Mouse (Mus musculus) c-Kit-positive CD71-positive TER-119-positive erythroid progenitor cells, embryonic 14.5 days (primary cell): ENCODE data around the gene Lcmt1.

ENCODE experiments used
- DNase-seq: peaks from one replicate; pipeline ENCODE4 v3.0.0-alpha.2; 2013; ENCODE audit warnings: low spot score

The Lcmt1 gene

DNA sequence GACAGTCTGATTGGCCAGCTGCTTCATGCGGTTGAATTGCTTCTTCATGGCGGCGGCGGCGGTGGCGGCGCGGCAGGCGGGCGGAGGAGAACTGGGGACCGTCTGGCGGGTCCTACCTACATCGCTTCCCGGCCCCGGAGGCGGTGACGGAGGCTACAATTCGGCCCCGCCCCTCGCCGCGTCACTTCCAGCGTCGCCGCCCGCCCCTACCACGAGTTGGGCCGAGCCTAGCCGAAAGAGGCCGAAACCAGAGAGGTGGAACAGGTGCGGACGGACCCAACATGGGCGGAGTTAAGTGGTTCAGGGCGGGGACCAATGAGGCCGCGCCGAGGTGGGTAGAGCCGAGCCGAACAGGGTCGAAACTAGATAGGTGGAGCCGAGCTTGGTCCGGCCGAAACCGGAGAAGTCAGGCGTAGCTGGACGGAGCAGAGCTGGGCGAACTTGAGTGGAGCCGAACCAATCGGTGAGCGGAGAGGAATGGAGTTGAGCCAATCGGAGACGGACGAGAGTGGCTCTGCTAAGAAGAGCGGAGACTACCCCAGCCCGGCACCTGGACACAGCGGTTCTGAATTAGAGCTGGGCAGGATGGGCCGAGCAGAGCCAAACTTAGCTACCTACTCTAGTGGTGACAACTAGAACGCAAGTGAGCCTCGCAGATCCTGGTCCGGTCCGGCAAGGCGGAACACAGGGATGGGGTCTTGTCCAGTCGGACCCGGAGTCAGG lies at the start of gene Lcmt1, which contains the start of gene Arhgap17:
Gene Lcmt1, plus strand, starts transcription at position 26 of the 723 bp plus-strand sequence.
Gene Arhgap17, minus strand, starts transcription at position 157 of the 723 bp plus-strand sequence.
- peak; percentile 98 for DNase-seq

DNA sequence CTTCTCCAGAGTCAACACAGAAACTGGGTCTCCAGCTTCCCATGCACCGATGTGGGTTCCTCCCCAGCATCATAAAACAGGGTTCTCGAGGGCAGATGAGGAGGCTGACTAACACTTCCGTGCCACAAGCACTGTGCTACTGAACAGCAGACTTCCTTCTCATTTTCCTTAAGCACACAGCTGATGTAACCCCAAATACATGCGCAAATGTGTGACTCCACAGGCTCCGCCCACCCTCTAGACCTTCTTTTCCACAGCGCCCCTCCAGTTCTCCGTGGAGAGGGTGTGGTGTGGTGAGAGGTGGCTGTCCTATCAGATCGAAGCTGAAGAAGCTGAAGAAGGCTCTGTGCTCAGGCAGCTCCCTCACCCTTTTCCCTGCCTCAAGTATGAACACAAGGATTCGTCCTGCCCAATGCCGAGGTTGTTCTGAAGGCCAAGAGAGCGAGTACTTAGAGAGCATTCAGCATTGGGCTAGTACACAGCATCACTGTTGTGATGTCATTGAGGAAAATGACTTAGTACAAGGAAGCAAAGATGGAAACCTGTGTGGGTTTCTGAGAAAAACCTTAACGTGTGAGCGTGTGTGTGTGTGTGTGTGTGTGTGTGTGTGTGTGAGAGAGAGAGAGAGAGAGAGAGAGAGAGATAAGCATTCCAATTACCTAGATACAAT lies 47.0 kb upstream of the Lcmt1 start:
- peak; percentile 40 for DNase-seq

DNA sequence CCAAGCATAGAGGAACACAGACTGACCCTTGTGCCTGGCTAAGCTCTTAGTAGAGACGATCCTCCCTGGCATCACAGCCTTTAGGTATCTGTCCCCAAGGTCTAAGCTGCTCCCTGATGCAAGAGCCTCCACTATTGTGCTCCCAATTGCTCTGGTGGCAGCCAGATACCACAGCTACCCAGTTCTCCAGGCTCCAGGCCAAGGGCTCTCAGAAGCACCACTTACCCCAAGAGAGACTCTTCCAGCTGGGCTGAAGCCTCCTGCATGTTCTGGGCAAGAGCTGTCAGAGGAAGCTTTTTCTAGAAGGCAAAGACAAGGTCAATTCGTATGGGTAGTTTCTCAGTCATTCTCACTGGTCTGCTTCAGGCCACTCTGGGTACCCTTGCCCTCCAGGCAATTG lies 46.2 kb upstream of the Lcmt1 start:
- no peak for DNase-seq

DNA sequence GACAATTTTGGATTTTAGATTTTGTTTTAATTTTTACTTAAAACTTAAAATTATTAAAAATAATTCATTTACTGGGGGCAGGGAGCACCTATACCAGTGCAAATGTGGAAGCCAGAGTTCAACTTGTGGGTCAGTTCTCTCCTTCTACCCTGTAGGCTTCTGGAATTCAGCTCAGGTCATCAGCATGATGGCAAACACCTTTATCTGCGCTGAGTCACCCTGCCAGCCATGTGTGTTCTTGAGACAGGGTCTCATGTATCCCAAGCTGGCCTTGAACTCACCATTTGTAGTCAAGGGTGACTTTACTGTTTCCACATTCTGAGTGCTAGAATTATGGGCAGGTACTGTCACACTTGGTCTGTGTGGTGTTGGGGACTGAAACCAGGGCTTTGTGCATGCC lies 45.5 kb upstream of the Lcmt1 start:
- no peak for DNase-seq

DNA sequence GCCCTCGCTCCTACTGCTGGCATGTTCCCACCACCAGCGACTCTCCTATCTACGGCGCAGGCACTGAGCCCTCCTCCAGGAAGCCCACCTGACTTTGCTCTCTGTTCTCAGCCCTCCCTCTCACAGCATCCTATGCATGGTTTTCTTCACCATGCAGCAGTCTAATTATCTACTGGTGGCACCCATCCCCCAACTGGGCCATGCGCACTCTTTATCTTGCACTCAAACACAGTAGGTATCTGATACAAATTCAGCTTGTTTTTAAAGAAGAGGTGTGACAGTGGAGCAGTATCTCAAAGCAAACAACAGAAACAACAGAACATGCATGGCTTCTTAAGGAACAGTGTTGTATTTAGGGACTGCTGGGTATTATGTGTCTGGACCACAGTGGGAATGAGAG lies 43.5 kb upstream of the Lcmt1 start:
- peak; percentile 19 for DNase-seq

DNA sequence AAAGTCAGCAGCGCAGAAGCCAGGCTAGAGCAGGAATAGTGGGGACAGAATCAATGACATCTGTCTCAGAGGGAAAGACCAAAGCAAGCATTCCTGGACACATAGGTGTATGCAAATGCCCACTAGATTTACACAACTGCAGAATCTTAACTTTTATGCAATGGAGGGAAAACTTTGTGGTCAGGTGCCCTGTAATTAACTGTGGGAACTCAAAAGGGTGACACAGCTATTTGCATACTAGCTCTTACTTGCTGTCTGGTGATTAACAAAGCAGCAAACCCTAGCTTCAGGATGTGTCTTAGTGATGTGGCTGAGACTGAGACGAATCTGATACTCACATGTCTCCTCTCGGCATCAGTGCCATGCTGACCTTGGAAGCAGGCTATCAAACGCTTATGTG lies 42.7 kb upstream of the Lcmt1 start:
- DNase-seq: no peak

DNA sequence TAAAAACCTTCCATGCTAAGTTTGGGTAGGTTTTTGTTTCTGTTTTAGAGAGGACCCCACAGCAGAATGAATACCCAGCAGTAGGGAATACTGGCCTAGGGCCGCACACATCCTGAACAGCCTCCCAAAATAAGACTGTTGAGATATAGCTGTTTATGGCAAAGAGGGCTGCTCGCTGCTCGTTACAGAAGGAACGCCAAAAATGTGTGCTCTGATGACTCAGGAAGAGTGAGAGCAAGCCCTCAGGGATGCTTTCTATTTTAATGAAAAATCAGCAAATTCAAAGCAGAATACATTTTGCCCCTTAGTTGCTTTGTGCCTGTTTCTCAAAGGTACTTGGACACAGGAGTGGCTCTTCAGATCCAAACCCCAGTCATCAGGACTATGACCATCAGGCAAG lies 41.7 kb upstream of the Lcmt1 start:
- no peak for DNase-seq

DNA sequence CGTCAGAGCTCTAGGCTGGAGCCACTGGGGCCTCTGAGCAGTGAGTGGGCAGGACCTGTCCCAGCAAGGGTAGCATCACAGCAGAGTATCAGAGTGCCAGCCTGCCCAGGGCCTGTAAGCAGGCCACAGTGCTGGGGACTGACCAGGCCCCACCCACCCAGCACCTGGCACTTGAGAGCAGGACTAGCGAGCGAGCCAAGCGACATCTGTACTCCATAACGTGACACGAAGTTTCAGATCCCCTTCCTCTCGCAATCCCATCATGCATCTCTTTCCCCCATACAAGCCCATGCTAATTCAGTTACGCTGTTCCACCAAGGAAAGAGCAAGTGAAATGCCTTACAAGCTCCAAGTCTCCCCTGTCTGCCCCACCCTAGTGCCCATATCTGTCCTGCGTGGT lies 39.1 kb upstream of the Lcmt1 start:
- DNase-seq: no peak

DNA sequence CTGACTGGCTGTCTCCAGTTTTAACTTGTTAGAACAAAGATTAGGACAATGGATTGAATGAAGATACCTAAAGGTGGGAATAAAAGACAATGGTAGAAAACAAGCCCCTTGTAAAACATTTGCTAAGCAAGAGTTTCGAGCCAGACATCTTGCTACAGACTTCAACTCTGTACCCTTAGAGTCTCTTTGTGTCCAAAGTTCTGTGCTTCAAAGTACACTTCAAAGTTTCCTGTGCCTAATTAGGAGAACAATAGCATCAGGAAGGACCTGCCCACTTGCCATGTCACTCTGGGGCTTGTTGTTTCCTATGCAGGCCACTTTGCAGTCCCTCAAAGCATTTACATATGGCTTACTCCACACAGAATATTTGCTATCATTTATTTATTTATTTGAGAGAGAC lies 33.3 kb upstream of the Lcmt1 start:
- no peak for DNase-seq

DNA sequence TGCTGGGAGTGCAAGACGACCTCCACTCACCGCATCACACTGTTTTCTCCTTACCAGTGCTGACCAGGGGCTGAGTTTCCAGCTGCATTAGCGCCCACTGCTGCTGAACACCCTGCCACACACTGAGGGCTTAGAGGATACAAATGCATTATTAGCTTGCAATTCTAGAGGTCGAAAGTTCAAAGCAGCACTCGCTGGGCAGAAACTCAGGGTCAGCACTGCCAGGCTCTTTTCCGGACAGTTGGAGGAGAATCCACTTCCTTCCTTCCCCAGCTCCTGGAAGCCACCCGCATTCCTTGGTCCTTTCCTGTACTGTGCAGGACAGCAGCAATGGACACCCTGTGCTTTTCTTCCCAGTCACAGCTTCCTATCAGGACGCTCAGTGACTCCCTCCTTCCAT lies 31.2 kb upstream of the Lcmt1 start:
- no peak for DNase-seq

DNA sequence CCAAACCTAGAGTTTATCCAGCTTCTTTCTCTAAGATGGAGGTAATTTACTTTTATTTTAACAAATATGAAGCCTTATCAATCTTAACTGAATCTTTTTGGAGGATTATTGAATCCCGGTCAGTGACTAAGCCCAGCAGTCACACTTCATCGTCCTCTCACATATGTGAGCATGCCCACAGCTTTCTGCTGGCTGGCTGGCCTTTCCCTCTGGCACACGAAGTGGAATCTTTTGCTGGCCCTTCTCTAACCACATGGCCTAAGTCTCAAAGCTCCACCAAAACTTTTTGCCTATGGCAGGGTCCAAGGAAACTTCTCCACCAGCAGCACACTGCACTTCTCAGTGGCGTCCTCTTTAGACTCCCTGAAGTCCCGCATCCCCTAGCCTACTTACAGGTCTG lies 27.7 kb upstream of the Lcmt1 start:
- DNase-seq: no peak

DNA sequence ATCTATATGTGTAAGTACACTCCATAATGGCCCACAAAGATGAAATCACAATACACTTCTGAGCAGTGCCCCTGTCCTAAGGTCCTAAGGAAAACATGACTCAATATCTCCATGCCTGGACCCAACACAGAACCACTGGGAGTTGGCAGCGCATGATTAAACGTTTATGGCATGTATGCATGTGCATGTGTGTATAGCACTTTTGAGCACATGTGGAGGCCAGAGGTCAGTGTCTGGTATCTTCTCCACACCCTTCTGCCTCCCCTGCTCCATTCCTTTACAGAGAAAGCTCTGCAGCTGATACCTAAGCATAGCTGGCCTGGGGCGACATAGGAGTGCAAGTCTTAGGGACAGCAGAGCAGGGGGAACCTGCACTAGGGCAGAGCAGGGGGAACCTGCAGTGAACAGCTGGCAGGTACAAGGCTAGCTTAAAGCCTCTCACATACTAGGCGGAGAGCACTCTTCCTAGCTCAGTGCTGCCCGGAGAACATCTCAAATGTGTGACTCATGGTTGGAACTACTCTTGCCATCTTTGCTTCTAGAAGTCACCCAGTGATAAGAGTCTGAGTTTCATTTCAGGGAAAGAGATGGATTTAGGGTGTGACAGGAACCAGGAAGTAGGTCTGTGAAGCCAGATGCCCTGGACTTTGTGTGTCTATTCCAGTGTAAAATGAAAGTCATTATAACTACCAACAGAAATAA lies 25.4 kb upstream of the Lcmt1 start:
- no peak for DNase-seq

DNA sequence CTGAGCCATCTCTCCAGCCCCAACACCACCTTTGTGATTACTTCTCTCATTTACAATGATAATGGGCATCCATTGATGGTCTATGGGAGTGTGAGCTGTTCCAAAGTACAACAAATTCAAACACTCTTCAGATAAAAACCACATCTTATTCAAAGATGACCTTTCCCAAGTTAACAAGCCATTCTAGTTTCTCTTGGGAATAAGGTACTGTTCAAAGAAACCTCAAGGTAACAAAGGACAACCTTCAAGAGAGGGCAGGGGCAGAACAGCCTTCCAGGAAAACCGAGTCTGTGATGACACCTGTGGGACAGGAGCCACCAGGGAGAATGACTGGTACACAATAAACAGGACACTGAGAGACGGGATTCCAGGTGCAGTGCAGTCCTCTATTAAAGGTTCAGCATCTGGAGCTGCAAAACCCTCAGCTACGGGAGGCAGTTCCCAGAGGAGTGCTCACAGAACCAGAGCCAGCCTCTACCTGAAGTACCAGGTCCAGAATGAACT lies 24.5 kb upstream of the Lcmt1 start:
- no peak for DNase-seq

DNA sequence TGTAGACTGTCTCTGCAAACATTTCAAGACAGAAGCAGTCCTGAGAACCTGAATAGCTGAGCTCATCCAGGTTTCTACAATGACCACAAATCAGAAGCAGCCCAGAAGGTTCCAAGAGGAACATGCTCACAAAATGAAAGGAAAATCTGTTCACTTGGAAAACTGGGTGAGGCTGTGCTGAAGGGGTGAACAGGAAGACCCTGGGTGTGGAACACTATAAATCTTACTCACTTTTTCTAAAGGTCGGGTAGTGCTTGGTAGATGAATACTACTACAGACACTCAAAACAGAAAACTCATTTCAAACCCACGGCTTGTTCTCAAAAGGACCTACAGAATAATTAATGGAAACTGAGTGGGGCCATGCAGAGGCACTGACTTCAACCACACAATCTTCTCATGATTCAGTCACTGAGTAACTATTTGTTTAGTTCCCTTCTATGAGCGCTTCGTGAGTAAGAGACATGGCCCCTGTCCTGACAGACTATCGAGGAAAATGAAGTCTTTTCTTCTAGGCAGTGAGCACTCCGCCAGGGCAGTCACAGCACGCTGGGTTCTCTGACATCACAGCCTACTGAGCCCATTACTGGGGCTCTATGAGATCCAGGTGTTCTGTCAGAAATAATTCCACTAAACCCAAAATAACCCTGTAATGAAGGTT lies 22.8 kb upstream of the Lcmt1 start:
- DNase-seq: no peak

DNA sequence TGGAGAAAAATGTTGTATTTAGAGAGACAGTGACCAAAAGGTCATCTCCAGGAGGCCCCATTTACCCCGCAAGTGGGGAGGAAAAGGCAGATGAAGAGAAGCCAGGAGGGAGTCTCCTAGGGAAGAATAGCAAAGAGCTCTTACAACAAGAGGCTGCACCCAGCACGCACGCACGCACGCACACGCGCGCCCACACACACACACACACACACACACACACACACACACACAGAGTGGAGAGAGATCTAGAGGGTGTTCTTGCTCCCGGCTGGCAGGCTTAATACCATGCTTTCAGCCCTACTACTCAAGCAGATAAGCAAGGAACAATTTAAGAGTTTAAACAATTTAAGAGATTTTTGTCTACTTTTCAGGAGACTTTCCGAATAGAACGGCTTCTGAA lies 19.8 kb upstream of the Lcmt1 start:
- DNase-seq: no peak

DNA sequence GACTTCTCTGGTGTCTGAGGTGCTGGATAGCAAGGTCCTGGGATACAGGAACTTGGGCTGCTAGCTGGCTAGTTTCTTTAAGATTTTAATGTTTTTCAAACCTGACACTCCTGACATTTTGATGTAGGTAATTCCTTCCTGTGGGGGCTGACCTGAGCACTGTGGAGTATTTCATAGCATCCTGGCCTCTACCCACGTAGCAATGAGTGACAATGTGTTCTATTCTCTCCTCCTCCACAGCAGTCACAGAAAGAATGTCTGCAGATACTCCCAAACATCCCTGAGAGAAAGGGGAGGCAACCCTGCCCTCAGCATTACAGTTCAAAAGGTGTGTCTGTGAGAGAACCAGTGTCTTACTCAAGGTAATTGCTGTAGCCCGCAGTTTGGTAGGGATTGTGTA lies 19.3 kb upstream of the Lcmt1 start:
- no peak for DNase-seq

DNA sequence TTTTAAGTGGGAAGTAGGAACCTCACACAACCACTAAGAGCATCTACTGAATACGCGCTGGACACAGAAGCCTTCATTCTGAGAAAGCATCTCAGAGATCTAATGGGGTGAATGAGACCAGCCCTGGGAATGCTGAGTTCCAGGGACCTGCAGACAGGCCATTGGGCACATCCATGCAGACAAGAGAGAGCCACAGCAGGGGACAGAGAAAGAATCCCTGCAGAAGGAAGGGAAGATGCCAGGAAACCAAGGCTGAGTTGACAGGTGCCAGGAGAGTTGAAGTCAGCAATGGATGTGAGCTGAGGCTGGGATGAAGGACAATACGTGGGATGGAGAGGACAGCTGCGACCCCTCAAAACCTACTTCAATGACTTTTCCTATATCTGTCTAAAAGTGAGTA lies 16.5 kb upstream of the Lcmt1 start:
- no peak for DNase-seq

DNA sequence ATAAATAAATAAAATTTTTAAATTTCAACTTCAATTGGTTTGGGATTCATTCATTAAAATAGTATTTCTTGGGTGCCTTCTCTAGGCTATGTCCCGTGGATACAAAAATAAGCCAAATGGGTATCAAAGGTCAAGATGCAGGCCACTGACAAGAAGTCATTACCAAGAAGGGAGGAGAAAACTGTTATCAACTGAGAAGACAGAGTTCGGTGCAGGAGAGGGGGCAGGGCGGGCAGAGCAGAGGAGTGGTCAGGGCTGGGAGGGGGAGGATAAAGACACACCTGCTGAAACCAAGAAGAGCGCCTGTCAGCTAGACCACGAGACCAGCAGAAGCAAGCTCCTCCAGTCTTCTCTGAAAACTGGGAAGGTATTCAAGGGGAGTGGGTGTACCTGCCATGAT lies 15.7 kb upstream of the Lcmt1 start:
- DNase-seq: peak; percentile 71

DNA sequence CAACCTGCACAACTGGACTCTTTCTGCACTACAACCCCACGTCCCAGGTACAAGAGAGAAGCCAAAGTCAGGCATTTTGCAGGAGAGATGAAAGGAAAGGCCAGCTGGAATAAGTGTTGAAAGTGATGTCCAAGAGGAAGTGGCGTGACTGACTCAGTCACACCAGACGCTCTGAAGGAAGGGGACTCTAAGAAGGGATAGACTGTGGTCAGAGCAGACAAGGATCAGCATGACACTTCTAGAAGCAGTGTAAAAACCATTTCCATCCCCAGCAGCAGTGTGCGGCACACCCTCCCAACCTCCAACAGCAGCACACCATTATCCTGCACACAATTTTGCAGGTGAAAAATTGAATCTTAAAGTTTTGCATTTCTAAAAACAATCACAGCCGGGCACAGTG lies 15.2 kb upstream of the Lcmt1 start:
- no peak for DNase-seq

DNA sequence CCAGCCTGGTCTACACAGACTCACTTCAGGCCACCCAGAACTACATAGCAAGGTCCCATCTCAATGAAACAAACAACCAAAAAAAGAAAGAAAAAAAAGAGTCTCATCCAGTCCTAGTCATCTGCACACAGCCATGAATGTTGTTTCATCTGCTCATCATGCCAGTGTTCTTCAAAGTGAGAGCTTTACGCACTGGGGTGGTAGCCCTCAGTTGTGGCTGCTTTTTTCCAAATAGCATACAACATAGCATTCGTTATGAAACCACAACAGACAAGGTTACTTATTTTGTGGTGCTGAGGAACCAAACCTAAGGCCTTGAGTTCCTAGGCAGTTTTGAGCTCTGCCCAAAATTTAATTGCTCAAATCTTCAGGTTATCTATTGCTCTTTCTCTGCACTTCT lies 14.7 kb upstream of the Lcmt1 start:
- DNase-seq: no peak

DNA sequence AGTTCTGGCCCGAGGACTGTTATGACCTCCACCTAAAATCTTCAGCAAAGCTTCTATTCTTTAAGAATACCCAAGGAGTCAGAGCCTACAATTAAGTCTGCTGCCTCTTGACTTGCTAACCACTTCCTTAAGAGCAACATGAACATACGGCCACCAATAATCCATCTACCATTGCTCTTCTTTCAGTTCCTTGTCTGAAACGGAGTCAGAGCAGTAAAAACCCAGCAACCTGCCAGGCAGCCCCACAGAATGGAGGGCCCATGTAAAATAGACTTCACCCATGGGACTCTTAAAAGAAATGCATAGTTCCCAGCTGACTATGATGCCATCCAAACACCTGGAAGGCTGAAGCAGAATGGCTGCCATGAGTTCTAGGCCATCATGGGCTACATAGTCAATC lies 13.4 kb upstream of the Lcmt1 start:
- DNase-seq: no peak

DNA sequence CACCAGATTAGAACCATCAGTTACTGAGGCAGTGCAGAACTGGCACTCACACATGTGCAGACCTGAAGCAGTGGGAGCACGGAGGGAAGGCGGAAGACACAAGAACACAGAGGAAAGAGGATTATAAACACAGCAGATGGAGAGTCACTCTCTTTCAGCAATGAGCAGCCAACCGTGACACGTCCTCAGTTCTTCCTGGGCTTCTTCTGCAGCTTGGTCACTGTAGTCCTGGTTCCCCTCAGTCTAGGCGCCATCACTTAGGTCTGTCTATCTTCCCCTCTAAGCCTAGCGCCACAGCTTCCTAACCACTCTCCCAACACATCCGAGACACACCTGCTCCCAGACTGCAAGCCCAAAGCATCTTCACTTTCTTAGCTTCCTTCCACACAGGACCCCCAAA lies 10.5 kb upstream of the Lcmt1 start:
- no peak for DNase-seq

DNA sequence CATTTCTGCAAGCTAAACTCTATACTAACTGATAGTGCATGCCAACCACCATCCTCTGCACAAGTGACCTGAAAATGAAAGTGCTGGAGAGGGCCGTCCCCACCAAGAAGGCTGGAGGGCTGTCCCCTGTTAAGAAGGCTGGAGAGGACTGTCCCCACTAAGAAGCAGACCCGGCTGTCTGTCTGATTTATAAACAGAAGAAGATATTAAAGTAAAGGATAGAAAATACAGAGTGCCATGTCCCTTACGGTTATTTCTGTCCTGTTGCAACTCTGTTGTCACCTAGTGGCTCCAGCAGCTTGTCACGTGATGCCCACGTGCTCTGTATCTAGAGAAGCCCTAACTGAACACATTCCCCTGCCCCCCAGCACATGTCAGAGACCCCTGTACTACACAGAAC lies 9.4 kb upstream of the Lcmt1 start:
- DNase-seq: no peak
